In the genomic region with DNA sequence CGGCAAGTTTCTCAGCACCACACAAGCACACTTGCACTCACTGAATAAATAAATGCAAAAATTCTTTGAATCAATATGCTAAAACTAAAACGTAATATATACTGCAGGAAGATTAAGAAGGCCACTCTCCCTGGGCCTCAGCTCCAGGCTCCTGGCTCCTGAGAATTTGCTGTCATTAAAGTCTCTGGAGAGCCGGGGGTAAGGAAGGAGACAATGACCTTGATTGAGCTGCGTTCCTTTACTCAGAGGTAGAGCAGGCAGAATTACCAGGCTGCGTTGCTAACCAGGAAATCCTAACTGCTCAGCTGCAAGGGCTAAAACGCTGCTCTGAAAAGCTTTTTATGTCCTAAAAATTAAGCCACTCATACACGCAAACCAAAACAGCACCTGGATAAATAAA, we compare ENCODE assay signal across 13 mouse cellular contexts. TPM values are rescaled to one million over a fixed set of nuclear protein-coding genes. Genes with fewer than 3 reads are reported as not detected.
DNase-seq lines count a peak whose midpoint lies in the region; ATAC-seq and TF ChIP-seq lines count a peak whose summit lies in the region.
"Had no signal": no experiment of that assay in that cellular context is flagged by ENCODE, and none has a peak within 500 bp of the region (broad histone marks: within the 10 kb centered on the region; RNA-seq: fewer than 3 reads in every experiment).

No protein-coding gene starts in this region.

- WGBS in heart, embryonic 13.5 days = 30% methylated on average over 7 of the region's 7 CpGs
- WGBS in lung, embryonic 16.5 days = 28% methylated on average over 7 of the region's 7 CpGs
- 23% methylated on average over 7 of the region's 7 CpGs for WGBS in stomach, postnatal 0 days

- H3K27me3 ChIP-seq in heart, embryonic 13.5 days (replicated peaks) = no peaks in the 10 kb centered on the region
- no peaks in the 10 kb centered on the region for H3K27me3 ChIP-seq in lung, embryonic 16.5 days (ENCODE audit: control insufficient read depth, insufficient read depth, low read depth, low read length)
- H3K27me3 ChIP-seq in stomach, postnatal 0 days (ENCODE audit: control insufficient read depth, insufficient read depth, low read length) = no peaks in the 10 kb centered on the region
- H3K27me3 ChIP-seq: midbrain, embryonic 15.5 days; Patski had no signal

- H3K4me2 ChIP-seq in heart, embryonic 13.5 days = no peak overlapping the region
- H3K4me2 ChIP-seq in lung, embryonic 16.5 days (ENCODE audit: low read depth, low read length) = no peak overlapping the region
- H3K4me2 ChIP-seq in stomach, postnatal 0 days (replicated peaks; ENCODE audit: low read depth) = no peak overlapping the region
- H3K4me2 ChIP-seq: midbrain, embryonic 15.5 days had no signal

- no peak for DNase-seq in heart, adult 9 months (ENCODE audit: low spot score in 2 of 2)
- DNase-seq in lung, postnatal 36 days = no peak
- DNase-seq in forelimb bud, embryonic 11.5 days (ENCODE audit: low read depth, low spot score) = peak; percentile 46
- peak; percentile 21 for DNase-seq in stomach, postnatal 0 days (ENCODE audit: low spot score)
- no peak for DNase-seq in left cerebral cortex, postnatal 4 days
- DNase-seq: cerebellum, adult 11-12 months; gastrocnemius, postnatal 36 days; kidney, adult 2 months; right cerebral cortex, postnatal 14 days had no signal

- TF ChIP-seq CTCF in stomach, postnatal 0 days (IDR thresholded peaks at IDR 0.05; ENCODE audit: low read depth) = no peak

- peak overlapping the region; percentile 55 for H3K27ac ChIP-seq in heart, embryonic 13.5 days (replicated peaks)
- H3K27ac ChIP-seq in lung, embryonic 16.5 days (ENCODE audit: low read length) = peak overlapping the region; percentile 44
- peak overlapping the region; percentile 61 for H3K27ac ChIP-seq in stomach, postnatal 0 days (replicated peaks)
- H3K27ac ChIP-seq: midbrain, embryonic 15.5 days had no signal

- H3K36me3 ChIP-seq in heart, embryonic 13.5 days = peaks cover 21% of the 10 kb centered on the region; the same call in 1 of the 2 replicates
- no peaks in the 10 kb centered on the region; the same call in 1 of the 2 replicates for H3K36me3 ChIP-seq in lung, embryonic 16.5 days (ENCODE audit: control insufficient read depth, insufficient read depth, low read length)
- no peaks in the 10 kb centered on the region; the same call in 1 of the 2 replicates for H3K36me3 ChIP-seq in stomach, postnatal 0 days (ENCODE audit: control insufficient read depth, insufficient read depth, low read length)
- H3K36me3 ChIP-seq: midbrain, embryonic 15.5 days had no signal

- intact Hi-C loops in left cerebral cortex, postnatal 4 days (cut with DNase I) = no loop called here

- no peaks in the 10 kb centered on the region for H3K9me3 ChIP-seq in heart, embryonic 13.5 days
- H3K9me3 ChIP-seq in lung, embryonic 16.5 days (ENCODE audit: control insufficient read depth, low read length) = no peaks in the 10 kb centered on the region
- no peaks in the 10 kb centered on the region for H3K9me3 ChIP-seq in stomach, postnatal 0 days (ENCODE audit: control insufficient read depth, low read length)
- H3K9me3 ChIP-seq: midbrain, embryonic 15.5 days had no signal

- H3K4me3 ChIP-seq in heart, embryonic 13.5 days = no peak overlapping the region
- no peak overlapping the region for H3K4me3 ChIP-seq in lung, embryonic 16.5 days (ENCODE audit: low read length)
- no peak overlapping the region for H3K4me3 ChIP-seq in stomach, postnatal 0 days (ENCODE audit: low read depth, low read length)
- H3K4me3 ChIP-seq: midbrain, embryonic 15.5 days had no signal

- H3K9ac ChIP-seq in heart, embryonic 13.5 days = no peak overlapping the region
- H3K9ac ChIP-seq in lung, embryonic 16.5 days (ENCODE audit: low read length) = no peak overlapping the region
- H3K9ac ChIP-seq in stomach, postnatal 0 days (ENCODE audit: low read length) = no peak overlapping the region; the same call in 1 of the 2 replicates
- H3K9ac ChIP-seq: midbrain, embryonic 15.5 days had no signal

- no peak for ATAC-seq in heart, embryonic 13.5 days (ENCODE audit: extremely low read depth, insufficient number of reproducible peaks, low FRiP score, low TSS enrichment)
- ATAC-seq in lung, embryonic 16.5 days (ENCODE audit: low read depth) = no peak
- ATAC-seq in stomach, postnatal 0 days (ENCODE audit: low FRiP score, low TSS enrichment) = no peak
- ATAC-seq: midbrain, embryonic 15.5 days; Patski had no signal

- TF ChIP-seq EP300 in stomach, postnatal 0 days (optimal IDR thresholded peaks at IDR 0.05) = no peak

- peaks cover 30% of the 10 kb centered on the region for H3K4me1 ChIP-seq in heart, embryonic 13.5 days
- H3K4me1 ChIP-seq in lung, embryonic 16.5 days (replicated peaks; ENCODE audit: control insufficient read depth, insufficient read depth, low read length) = no peaks in the 10 kb centered on the region
- no peaks in the 10 kb centered on the region for H3K4me1 ChIP-seq in stomach, postnatal 0 days (replicated peaks; ENCODE audit: control insufficient read depth, insufficient read depth)

RNA-seq across cellular contexts. Expression of a gene that starts 4.8 kb away (rescaled TPM):
- polyA plus RNA-seq in heart, embryonic 13.5 days (2015; fragmentation: Nextera tagmentation; extraction: Ambion mirVana) = 8.6 and 10.6 TPM in 2 replicates
- 20.5 and 22.4 TPM in 2 replicates for polyA plus RNA-seq in lung, embryonic 16.5 days (2015; fragmentation: Nextera tagmentation; extraction: Ambion mirVana)
- 10.3 and 10.6 TPM in 2 replicates for polyA plus RNA-seq in stomach, postnatal 0 days (2015; fragmentation: Nextera tagmentation; extraction: Ambion mirVana)
- total RNA-seq in left cerebral cortex, postnatal 4 days (2021) = 10 to 100 TPM; 13.6 to 14.4 TPM

RNA-seq across cellular contexts. Expression of a gene that starts 44.4 kb away (rescaled TPM):
- polyA plus RNA-seq in heart, embryonic 13.5 days (2015; fragmentation: Nextera tagmentation; extraction: Ambion mirVana) = 0.99 and 1.2 TPM in 2 replicates
- 0.34 and 0.54 TPM in 2 replicates for polyA plus RNA-seq in lung, embryonic 16.5 days (2015; fragmentation: Nextera tagmentation; extraction: Ambion mirVana)
- 0.17 and 0.27 TPM in 2 replicates for polyA plus RNA-seq in stomach, postnatal 0 days (2015; fragmentation: Nextera tagmentation; extraction: Ambion mirVana)
- total RNA-seq in left cerebral cortex, postnatal 4 days (2021) = under 1 TPM; 0.66 to 0.81 TPM

RNA-seq across cellular contexts. Expression of a gene that starts 48.2 kb away (rescaled TPM):
- polyA plus RNA-seq in heart, embryonic 13.5 days (2015; fragmentation: Nextera tagmentation; extraction: Ambion mirVana) = 5.5 and 5.6 TPM in 2 replicates
- 8.9 and 10.1 TPM in 2 replicates for polyA plus RNA-seq in lung, embryonic 16.5 days (2015; fragmentation: Nextera tagmentation; extraction: Ambion mirVana)
- 3.3 and 3.8 TPM in 2 replicates for polyA plus RNA-seq in stomach, postnatal 0 days (2015; fragmentation: Nextera tagmentation; extraction: Ambion mirVana)
- 1 to 10 TPM; 3.7 to 4.4 TPM for total RNA-seq in left cerebral cortex, postnatal 4 days (2021)

Comparison
In these comparisons a context has a peak if more than half of its experiments do, and no peak if none do; other contexts are left out.
1. DNase-seq: peak in forelimb bud, embryonic 11.5 days (single experiment) and stomach, postnatal 0 days (single experiment); none in heart, adult 9 months (0 of 2), lung, postnatal 36 days (single experiment) and left cerebral cortex, postnatal 4 days (single experiment).
2. Peak in every context shown above with its lines, with median percentiles within 50 percentile points of each other: H3K27ac ChIP-seq.